Mouse (Mus musculus) v-Abl transformed pro-B cells (cell line): ENCODE results near the gene Sh3gl2.

Source experiments
- in situ Hi-C, 2 experiments: fragments of 400-800 bp; cut with MboI; formaldehyde crosslinking; loops; one replicate each; pipeline ENCODE4 v1.15.1; 2025; ENCODE audit not compliant: unreplicated experiment in 2 of 2

Gene Sh3gl2

GRCm38 (mm10) chr4:85205071-85205635 is at the start of gene Sh3gl2:
Sh3gl2 (plus strand) TSS chr4:85205126.
- in situ Hi-C loops = no loop called here

DNA sequence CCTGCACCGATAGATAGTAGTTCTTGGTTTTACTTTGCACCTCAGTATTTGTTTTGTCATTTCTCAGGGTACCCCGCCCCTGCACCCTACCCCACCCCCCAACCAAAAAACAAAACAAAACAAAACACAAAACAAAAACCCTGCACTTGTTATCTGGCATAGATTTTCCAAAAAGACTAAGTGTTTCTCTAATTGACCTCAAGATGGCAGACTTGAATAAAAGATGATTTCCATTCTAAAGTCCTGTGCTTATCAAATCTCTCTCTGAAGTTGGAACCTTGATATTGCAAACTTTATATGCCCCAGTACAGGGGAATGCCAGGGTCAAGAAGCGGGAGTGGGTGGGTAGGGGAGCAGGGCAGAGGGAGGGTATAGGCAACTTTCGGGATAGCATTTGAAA is 43.8 kb upstream of the Sh3gl2 start:
- in situ Hi-C loops = no loop called here

GRCm38 (mm10) chr4:85162468-85163312 is 42.2 kb upstream of the Sh3gl2 start:
- in situ Hi-C loops = no loop called here

DNA sequence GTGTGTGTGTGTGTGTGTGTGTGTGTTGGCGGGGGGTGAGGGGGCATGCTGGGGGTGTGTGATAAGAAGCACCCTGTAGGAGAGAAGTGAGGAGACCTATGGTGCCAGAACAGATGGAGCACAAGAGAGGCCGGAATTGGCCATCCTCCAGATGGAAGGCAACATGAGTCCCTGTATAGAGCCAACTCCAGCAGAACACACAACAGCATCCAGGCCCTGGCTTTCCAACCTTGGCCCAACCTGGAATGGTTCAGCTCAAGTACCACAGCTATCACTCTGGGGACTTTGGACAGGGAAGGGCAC is 41.7 kb upstream of the Sh3gl2 start:
- in situ Hi-C loops = no loop called here

GRCm38 (mm10) chr4:85168001-85168400 is 36.9 kb upstream of the Sh3gl2 start:
- in situ Hi-C loops = no loop called here

DNA sequence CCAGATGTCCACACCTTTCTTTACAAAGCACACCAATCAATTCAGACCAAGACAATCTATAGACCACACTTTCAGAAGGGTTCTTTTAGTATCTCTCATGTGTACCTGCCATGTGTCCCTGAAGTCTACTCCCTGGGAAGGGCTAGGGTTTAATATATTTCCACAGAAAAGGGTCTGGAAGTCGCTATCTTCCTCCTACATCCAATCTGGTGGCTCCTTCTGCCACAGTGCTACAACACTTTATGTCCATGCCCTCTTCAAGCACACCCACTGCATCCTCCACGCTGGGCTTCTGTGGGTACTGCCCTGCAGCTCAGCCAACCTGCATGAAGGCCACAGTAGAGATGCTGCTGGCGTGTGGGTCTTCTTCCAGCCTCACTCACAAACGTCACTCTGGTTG is 29.5 kb upstream of the Sh3gl2 start:
- in situ Hi-C loops = no loop called here

DNA sequence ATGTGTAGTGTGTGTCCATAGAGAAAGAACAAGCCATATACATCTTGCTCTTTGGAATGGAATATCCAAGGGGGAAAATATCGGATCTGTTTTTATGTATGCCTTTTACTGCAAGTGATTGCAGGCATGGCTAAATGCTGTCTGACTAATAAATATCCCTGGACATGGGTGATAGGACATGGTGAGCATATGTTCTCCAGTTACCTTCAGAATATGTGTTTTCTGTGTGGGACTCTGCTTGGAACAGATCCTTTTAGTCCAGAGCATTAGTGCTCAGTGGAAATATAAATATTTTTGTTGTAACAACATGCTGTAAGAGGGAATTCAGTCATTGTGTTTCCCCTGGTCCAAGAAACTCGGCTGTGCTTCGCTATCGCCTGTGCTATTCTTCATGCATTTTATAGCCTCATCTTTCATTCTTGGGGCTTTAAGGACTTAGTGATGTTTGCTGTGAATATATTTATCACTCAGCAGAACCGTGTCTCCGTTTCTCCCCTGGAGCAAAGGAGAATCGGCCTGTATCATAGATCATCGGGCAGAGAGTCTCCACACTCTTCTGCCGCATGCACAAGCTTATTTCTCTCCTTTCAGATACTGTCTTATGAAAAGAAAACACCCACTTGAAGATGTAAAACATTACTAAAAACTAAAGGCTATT is 26.4 kb upstream of the Sh3gl2 start:
- in situ Hi-C loops = no loop called here

GRCm38 (mm10) chr4:85186011-85186410 is 18.9 kb upstream of the Sh3gl2 start:
- in situ Hi-C loops = no loop called here

GRCm38 (mm10) chr4:85196201-85196600 is 8.7 kb upstream of the Sh3gl2 start:
- in situ Hi-C loops = no loop called here

DNA sequence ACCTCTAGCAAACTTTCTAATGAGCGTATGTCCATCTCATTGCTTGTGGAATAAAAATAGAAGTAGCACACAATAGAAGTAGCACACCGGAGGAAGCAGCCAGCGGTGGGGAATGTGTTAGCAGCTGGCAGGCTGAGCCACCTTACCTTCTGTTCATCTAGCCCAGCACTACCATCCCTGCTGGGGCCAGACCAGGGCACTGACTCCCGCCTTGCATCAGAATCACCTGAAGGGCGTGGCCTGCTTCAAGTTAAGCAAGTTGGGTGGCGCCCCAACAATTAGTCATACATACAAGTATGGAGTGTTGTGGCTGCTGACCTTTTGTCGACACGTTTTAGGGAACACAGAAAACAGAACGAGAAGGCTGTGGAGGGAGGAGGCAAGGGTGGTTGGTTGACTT is 6.5 kb upstream of the Sh3gl2 start:
- in situ Hi-C loops = no loop called here

DNA sequence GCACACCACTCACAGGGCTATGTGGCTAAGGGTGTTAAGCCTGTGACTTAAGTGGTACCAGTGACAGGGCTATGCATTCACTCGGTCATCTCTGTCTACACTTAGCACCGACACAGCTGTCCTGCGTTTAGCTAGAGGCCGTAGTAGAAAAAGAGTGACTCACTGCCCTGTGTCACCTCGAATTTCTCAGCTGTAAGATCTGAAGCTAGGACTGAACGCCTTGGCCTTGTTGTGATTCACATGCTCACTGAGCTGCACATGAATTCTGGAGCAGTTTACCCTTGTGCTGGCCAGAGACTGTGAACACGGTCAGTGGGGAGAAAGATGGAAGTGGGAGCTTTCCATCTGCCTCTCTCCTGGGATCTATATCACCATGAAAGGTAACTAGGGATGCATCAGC is 2.3 kb upstream of the Sh3gl2 start:
- in situ Hi-C loops = no loop called here

GRCm38 (mm10) chr4:85205636-85206211 is 798 bp downstream of the Sh3gl2 start:
- in situ Hi-C loops = no loop called here

DNA sequence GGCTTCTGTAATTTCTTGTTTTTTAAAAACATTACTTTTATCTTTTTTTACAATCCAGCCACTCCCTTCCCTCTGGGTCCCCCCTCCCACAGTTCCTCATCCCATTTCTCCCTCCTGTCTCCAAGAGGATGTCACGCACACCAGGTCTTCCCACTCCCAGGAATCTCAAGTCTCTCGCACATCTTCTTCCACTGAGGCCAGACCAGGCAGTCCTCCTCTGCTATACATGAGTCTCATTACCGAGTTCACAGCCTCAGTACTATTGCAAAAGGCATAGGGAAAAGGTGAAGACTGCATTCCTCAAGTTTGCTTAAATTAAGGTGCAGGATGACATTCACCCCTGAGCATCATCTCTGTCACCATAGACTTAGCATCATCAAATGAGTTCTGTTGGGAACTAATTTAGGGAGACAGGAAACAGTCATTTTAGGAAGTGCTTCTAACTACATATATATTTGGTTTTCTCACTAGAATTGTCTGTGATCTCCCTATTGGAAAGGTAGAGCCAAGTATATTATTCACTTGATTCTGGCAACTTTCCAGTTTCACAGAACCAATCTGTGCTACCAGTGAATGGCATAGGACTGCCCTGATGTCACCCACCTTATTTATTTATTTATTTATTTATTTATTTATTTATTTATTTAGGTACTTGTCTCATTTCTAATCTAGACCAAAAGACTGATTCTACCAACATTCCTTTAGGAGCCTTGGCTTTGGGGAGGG is 1.9 kb downstream of the Sh3gl2 start:
- in situ Hi-C loops = no loop called here

GRCm38 (mm10) chr4:85207515-85207914 is 2.6 kb downstream of the Sh3gl2 start:
- in situ Hi-C loops = no loop called here

GRCm38 (mm10) chr4:85208531-85208930 is 3.6 kb downstream of the Sh3gl2 start:
- in situ Hi-C loops = no loop called here

DNA sequence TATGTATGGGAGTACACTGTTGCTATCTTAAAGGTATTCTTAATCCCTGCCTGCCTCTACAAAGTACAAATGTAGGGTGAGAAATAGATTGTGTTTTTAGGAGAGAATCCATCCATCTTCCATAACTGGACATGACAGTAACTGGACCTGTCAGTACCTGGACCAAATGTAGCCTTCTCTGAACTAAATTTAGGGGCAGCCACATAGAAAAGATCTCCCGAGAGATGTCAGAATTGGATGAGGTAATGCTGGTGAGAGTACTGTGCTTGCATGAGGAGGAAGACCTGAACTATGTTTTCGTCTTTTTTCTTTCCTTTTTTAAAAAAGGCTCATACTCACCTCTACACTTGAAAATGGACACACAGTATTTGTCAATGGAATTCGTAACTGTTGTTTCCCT is 6.0 kb downstream of the Sh3gl2 start:
- in situ Hi-C loops = no loop called here

GRCm38 (mm10) chr4:85217003-85217402 is 12.1 kb downstream of the Sh3gl2 start:
- in situ Hi-C loops = no loop called here

GRCm38 (mm10) chr4:85222716-85223115 is 17.8 kb downstream of the Sh3gl2 start:
- in situ Hi-C loops = no loop called here

DNA sequence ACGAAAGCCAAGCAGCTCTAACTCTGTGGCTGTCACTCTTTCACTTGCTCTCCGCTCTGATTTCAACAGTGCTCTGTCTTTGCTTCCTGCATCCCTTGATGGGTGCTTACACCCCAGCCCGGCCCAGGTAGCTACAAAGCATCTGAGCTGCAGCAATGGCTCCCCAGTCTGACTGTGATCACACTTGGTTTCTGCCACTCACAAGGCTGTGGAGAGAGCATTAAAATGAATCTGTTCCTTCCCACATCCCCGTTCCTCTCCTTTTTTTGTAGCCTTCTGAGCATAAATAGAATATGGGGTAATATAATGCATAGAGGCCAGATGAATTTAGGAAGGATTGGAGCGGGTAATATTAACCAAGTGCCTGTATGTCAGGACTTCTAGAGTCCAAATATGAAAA is 21.8 kb downstream of the Sh3gl2 start:
- in situ Hi-C loops = no loop called here

- in situ Hi-C loops = no loop called here
Measured at GRCm38 (mm10) chr4:85227664-85228588, 23.0 kb downstream of the Sh3gl2 start.
